10 mouse cellular contexts compared by ENCODE assay signal in genomic region chr7:112499453-112500133, GRCm38 (mm10).
A peak's percentile ranks its signal among the peaks of the same experiment; 100 is the strongest.
DNase-seq lines count a peak whose midpoint lies in the region; ATAC-seq lines count a peak whose summit lies in the region.
"Had no signal": no experiment of that assay in that cellular context is flagged by ENCODE, and none has a peak within 500 bp of the region (broad histone marks: within the 10 kb centered on the region; RNA-seq: fewer than 3 reads in every experiment).

No protein-coding gene starts in this region.

- H3K9me3 ChIP-seq in kidney, embryonic 14.5 days (ENCODE audit: control insufficient read depth, low read length), result no peaks in the 10 kb centered on the region
- H3K9me3 ChIP-seq in embryonic facial prominence, embryonic 13.5 days, result no peaks in the 10 kb centered on the region
- no peaks in the 10 kb centered on the region for H3K9me3 ChIP-seq in limb, embryonic 13.5 days
- H3K9me3 ChIP-seq in midbrain, embryonic 10.5 days (replicated peaks), result no peaks in the 10 kb centered on the region

- peak; percentile 44; the same call in 1 of the 2 replicates for ATAC-seq in kidney, embryonic 14.5 days (ENCODE audit: low FRiP score, low TSS enrichment)
- ATAC-seq in embryonic facial prominence, embryonic 13.5 days (ENCODE audit: insufficient number of reproducible peaks, insufficient read depth, low FRiP score, low TSS enrichment, low read depth), result no peak
- ATAC-seq in limb, embryonic 13.5 days (ENCODE audit: low FRiP score, low read depth), result 0 out of 2 replicates have a peak, but pooled peaks have one; percentile 4
- ATAC-seq in frontal cortex, adult (ENCODE audit: low TSS enrichment), result no peak

- no peak for DNase-seq in kidney, adult 11 months
- DNase-seq in NIH3T3 (ENCODE audit: low read depth), result peak; percentile 72
- no peak for DNase-seq in midbrain, embryonic 10.5 days (ENCODE audit: low spot score)
- DNase-seq: gastrocnemius, postnatal 36 days; layer of hippocampus, adult 9-11 months; thymus, postnatal 14 days had no signal

- 14% methylated on average over 10 of the region's 10 CpGs for WGBS in kidney, embryonic 14.5 days
- 41% methylated on average over 10 of the region's 10 CpGs for WGBS in embryonic facial prominence, embryonic 13.5 days
- 16% methylated on average over 10 of the region's 10 CpGs for WGBS in limb, embryonic 13.5 days
- 77% methylated on average over 10 of the region's 10 CpGs for WGBS in midbrain, embryonic 10.5 days

- no peak overlapping the region for H3K4me3 ChIP-seq in kidney, embryonic 14.5 days (ENCODE audit: low read length)
- no peak overlapping the region for H3K4me3 ChIP-seq in embryonic facial prominence, embryonic 13.5 days
- no peak overlapping the region for H3K4me3 ChIP-seq in limb, embryonic 13.5 days
- no peak overlapping the region for H3K4me3 ChIP-seq in midbrain, embryonic 10.5 days

- H3K27ac ChIP-seq in kidney, embryonic 14.5 days (ENCODE audit: low read depth, low read length), result peak overlapping the region; percentile 63; the same call in 1 of the 2 replicates
- H3K27ac ChIP-seq in embryonic facial prominence, embryonic 13.5 days, result peak overlapping the region; percentile 86
- H3K27ac ChIP-seq in limb, embryonic 13.5 days, result peak overlapping the region; percentile 76
- no peak overlapping the region for H3K27ac ChIP-seq in midbrain, embryonic 10.5 days (replicated peaks)

- H3K4me1 ChIP-seq in kidney, embryonic 14.5 days (ENCODE audit: control insufficient read depth, insufficient read depth, low read length), result peaks cover 71% of the 10 kb centered on the region
- peaks cover 82% of the 10 kb centered on the region for H3K4me1 ChIP-seq in embryonic facial prominence, embryonic 13.5 days
- peaks cover 90% of the 10 kb centered on the region for H3K4me1 ChIP-seq in limb, embryonic 13.5 days
- peaks cover 54% of the 10 kb centered on the region for H3K4me1 ChIP-seq in midbrain, embryonic 10.5 days

- no peak overlapping the region for H3K4me2 ChIP-seq in kidney, embryonic 14.5 days (replicated peaks; ENCODE audit: low read depth, low read length)
- peak overlapping the region; percentile 30; the same call in 1 of the 2 replicates for H3K4me2 ChIP-seq in embryonic facial prominence, embryonic 13.5 days
- peak overlapping the region; percentile 44 for H3K4me2 ChIP-seq in limb, embryonic 13.5 days (replicated peaks)

- H3K36me3 ChIP-seq in kidney, embryonic 14.5 days (ENCODE audit: control insufficient read depth, insufficient read depth, low read length), result no peaks in the 10 kb centered on the region
- no peaks in the 10 kb centered on the region for H3K36me3 ChIP-seq in embryonic facial prominence, embryonic 13.5 days
- no peaks in the 10 kb centered on the region for H3K36me3 ChIP-seq in limb, embryonic 13.5 days
- H3K36me3 ChIP-seq in midbrain, embryonic 10.5 days, result no peaks in the 10 kb centered on the region

- H3K27me3 ChIP-seq in kidney, embryonic 14.5 days (ENCODE audit: control insufficient read depth, insufficient read depth, low read length), result no peaks in the 10 kb centered on the region
- no peaks in the 10 kb centered on the region for H3K27me3 ChIP-seq in embryonic facial prominence, embryonic 13.5 days
- no peaks in the 10 kb centered on the region for H3K27me3 ChIP-seq in limb, embryonic 13.5 days
- H3K27me3 ChIP-seq in midbrain, embryonic 10.5 days (ENCODE audit: low read depth, poor library complexity, severe bottlenecking), result no peaks in the 10 kb centered on the region

- H3K9ac ChIP-seq in kidney, embryonic 14.5 days (ENCODE audit: low read depth, low read length), result no peak overlapping the region
- 0 out of 2 replicates have a peak overlapping the region, but pooled peaks have one; percentile 49 for H3K9ac ChIP-seq in embryonic facial prominence, embryonic 13.5 days
- H3K9ac ChIP-seq in limb, embryonic 13.5 days, result no peak overlapping the region

Comparison
In these comparisons a context has a peak if more than half of its experiments do, and no peak if none do; other contexts are left out.
1. ATAC-seq: peak in kidney, embryonic 14.5 days (single experiment) and limb, embryonic 13.5 days (single experiment); none in embryonic facial prominence, embryonic 13.5 days (single experiment) and frontal cortex, adult (single experiment).